Mouse (Mus musculus) urinary bladder, postnatal 10 days (tissue): Measurements from ENCODE around the gene Synrg.

Experiments
- DNase-seq: peaks from one replicate; pipeline ENCODE4 v3.0.0; 2022; ENCODE audit warnings: low spot score

Gene Synrg

DNA sequence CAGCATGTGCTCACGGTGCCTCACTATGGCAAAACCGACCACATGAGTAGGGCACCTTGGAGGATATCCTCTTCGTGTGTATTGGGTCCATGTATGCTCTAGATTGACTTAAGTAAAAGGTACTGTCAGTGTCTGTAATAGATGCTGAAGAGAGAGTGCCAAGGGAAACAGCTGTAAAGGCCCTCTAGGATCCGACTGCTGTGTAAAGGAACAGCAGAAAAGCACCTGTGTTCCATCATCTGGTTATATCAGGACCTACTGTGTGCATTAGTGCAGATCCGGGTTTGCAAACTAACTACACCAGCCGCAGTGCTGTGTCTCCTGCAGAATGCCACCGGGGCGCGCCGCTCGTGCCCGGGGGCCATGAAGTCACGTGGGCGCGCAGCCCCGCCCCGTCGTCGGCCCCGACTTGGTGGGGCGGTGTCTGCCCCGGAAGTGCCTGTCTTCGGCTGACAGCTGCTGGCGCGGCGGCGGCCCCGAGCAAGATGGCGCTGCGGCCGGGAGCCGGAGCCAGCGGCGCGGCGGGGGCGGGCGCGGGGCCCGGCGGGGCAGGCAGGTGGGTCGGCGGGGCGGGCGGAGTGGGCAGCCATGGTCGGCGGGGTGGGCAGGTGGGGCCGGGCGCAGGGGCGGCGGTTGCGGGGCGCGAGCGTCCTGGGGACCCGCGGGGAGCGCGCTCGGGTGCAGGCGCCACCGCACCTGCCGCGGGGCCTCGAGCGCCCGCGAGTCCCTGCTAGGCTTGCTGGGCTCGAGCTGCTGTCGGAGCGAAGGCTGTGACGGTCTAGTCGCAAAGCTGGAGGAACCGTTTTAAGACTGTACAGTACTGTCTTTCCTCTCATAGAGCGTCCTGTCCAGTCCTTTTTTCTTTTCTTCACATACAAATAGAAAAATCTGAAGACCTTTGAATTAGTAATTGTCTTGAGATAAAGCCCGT lies at the start of gene Synrg:
TSS of gene Synrg (plus strand) at position 438 of the 931 bp plus-strand sequence.
- peak; percentile 28 for DNase-seq

- DNase-seq, result no peak
Measured at GRCm38 (mm10) chr11:83914501-83914900, 49.7 kb upstream of the Synrg start.

- DNase-seq, result no peak
Measured at GRCm38 (mm10) chr11:83922600-83922999, 41.6 kb upstream of the Synrg start.

DNA sequence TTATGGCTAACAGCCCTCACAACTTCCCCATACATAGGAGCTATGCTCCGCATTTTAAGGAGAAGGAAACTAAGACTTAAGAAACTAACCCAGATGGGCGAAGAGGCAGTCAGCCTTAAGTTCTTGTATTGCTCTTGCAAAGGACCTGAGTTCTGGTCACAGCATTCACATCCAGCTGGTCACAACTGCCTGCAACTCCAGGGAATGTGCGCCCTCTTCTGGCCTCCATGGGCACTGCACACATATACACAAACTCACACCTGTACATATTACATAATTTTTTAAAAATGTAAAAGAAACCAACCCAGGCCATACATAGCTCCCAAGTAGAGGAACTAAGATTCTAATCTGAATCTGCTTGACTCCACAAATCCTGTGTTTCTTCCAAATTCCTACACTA lies 37.1 kb upstream of the Synrg start:
- no peak for DNase-seq

- DNase-seq, result no peak
Measured at GRCm38 (mm10) chr11:83932506-83933106, 31.6 kb upstream of the Synrg start.

GRCm38 (mm10) chr11:83933376-83933775 lies 30.9 kb upstream of the Synrg start:
- no peak for DNase-seq

GRCm38 (mm10) chr11:83935986-83936665 lies 28.1 kb upstream of the Synrg start:
- peak; percentile 28 for DNase-seq

DNA sequence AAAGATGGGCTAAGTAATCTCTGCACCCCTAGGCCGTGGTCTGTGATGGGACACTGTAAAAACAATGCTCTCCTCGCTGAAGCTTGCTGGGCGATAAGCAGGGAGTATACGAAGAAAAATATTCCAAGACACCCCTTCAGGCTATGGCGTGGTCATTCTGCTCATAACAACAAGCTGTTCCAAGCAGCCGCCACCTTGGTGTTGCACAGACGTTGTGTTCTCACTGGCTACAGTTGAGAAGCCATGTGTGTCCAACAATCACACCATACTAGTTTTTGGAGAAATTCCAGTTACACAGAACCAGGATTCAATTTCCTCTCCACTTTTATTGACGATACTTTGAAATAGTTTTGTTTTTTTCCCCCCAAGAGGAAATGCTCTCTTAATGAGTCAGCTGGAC lies 25.7 kb upstream of the Synrg start:
- DNase-seq, result no peak

DNA sequence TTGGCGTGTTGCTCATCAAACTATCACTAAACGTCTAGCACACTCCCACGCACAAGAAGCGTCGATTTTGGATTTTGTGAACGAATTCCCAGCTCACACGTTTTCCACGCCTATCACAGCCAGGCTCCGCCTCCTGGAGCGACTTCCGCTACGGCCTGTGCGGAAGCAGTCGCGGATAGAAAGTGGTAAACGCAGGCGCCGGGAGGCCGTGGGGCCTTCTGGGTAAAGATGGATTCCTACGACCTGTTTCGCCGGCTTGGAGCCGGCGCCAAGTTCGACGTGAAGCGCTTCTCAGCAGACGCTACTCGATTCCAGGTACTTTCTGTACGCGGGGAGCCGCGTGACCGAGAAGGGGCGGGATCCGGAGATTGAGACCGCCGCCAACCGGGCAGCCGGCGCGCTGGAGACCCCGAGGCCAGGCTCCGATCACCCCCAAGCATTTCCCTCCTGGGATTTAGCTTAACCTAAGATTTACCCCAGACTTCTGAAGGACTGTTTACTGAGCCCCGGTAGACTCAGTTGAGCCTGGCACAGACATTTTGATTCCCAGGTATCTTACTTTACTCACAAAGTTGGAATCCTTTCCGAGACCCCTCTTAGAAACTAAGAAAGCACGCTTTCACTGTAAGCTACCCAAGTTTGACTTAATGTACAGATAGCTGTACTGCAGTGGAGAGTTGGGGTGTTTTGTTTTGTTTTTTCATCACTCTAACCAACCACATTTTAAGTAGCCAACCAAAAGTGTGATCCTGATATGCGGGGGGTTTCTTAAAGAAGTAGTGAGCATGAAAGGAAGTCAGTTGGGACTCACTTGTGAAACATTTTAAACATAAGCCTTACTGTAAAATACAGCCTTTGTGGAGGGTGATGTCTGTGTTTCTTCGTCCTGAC lies 22.0 kb upstream of the Synrg start, which contains the start of gene Ddx52:
TSS of gene Ddx52 (plus strand) at position 113 of the 891 bp plus-strand sequence.
- DNase-seq, result peak; percentile 43

DNA sequence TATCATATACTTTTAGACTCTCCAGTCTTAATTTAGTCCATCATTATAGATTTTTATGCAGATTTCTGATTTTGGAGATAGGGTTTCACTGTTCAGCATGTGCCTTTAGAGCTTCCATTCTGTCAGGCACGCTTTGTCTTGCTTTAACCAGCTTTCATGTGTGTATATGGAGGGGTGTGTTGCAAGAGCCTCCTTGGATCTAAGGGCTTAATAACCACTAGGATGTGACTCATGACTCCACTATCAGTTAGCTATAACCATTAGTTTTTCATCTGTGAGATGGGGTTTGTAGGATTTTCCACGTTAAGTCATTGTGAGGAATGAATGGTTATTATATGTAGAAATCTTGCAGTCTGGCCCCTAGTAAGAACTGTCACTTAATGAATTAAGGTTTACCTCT lies 7.4 kb upstream of the Synrg start:
- no peak for DNase-seq

DNA sequence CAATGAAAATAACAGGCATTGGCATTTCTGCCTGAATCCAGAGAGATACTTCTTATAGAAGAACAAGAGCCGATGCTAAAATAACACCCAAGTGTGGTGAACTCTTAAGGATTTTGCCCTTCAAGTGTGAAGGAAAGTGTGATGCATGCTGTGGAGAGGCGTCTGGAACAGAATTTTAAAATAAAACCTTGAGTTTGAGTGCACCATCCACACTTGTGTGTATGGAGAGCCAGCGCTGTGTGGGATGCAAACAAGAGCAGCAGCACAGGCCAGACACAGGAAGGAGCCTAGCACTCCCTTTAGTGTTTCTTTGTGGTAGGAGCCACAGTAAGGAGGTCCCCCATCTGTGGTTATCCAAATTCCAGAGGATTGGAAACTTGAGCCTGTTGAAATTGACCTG lies 2.2 kb upstream of the Synrg start:
- no peak for DNase-seq

DNA sequence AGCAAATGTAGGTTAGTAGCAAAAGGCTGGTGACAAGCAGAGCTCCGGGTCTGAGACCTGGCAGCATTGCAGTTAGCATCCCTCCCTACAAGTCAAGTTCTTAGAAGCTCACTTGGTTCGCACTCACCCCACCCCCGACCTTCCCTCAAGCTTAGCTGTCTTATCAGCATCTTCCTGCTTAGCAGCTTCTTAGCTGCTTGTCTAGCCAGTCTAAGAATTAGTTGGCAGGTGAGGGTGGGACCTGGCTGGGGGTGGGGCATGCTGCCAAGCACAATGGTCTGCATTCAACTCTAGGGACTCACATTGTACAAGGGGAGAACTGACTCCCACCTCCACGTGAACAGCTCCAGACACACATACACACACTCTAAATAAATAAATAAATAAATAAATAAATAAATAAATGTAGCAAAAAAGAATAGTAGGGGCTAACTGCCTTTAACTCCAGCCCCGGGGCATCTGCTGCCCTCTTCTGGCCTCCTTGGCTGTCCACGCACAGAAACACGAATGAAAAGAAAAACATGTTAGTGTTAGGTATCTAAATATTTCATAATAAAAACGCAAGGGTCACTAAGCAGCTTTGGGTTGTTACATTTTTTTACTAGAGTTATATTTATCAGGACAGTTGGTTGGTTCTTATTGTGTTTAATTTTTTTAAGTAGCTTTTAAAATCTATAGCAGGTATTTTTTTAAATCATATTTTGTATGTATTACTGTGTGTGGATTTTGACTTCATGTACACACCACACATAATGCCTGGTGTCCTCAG lies 3.4 kb downstream of the Synrg start:
- no peak for DNase-seq

DNA sequence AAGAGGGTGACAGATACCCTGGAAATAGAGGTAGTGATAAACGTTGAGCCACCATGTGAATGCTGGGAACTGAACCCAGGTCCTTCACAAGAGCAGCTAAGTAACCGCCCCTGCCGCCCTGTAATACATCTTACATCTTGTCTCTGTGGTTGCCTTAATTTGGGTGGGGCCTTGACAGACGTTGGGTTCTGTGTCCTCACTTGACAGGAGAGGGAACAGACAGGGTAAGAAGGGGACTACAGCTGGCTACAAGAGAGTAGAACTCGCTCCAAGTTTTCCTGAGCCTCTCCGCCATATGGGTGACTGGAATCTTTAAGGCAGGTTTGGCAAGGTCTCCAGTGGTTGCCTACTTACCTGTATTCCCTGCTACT lies 4.0 kb downstream of the Synrg start:
- DNase-seq, result no peak

GRCm38 (mm10) chr11:83969040-83969439 lies 4.8 kb downstream of the Synrg start:
- no peak for DNase-seq

- no peak for DNase-seq
Measured at GRCm38 (mm10) chr11:83974561-83975346, 10.5 kb downstream of the Synrg start.

GRCm38 (mm10) chr11:83975488-83975887 lies 11.3 kb downstream of the Synrg start:
- no peak for DNase-seq

DNA sequence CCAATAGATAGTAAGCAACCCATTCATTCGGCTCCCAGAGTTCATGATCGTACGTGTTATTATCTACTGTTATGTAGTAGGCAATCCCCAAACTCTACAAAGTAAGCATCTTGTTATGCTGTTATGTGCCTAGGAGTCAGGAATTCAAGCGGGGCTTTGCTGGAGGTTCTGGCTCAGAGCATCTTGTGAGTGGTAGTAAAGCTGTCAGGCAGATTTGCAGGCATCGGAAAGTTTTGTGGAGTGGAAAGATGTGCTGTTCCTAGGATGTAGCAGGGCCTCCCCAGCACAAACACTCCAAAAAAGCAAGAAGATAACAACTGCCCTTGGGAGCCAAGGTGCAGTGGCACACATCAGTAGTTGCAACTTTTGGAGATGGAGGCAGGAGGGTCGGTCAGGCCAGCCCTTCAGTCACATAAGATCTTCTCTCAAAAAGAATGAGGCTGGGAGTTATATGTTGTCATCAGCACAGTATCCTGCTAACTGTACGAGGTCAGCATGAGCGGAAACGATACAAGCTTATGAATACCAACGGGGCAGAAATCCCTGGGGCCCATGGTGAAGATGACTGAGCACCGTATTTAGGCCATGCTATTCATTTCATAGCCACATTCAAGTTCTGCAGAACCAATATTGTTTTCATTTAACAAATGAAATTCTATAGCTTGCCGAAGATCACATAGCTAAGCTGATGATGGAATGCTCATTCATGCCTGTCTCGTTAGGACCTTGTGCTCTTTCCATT lies 12.2 kb downstream of the Synrg start:
- DNase-seq, result no peak

DNA sequence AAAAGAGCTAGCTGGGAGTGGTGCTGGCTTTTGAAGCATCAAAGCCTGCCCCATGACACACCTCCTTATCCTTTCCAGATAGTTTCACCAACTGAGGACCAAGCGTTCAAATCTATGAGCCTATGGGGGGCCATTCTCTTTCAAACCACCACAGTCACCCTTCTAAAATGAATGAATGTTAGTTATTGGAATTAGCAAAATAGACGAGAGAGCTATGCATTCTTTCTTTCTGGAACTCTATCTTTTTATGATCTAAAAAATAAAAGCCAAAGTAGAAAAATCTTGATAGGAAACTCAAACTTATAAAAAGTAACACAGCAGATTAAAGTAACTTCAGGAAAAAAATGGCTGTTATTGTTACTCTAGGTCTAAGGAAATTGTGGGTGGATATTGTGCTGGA lies 13.6 kb downstream of the Synrg start:
- DNase-seq, result no peak

DNA sequence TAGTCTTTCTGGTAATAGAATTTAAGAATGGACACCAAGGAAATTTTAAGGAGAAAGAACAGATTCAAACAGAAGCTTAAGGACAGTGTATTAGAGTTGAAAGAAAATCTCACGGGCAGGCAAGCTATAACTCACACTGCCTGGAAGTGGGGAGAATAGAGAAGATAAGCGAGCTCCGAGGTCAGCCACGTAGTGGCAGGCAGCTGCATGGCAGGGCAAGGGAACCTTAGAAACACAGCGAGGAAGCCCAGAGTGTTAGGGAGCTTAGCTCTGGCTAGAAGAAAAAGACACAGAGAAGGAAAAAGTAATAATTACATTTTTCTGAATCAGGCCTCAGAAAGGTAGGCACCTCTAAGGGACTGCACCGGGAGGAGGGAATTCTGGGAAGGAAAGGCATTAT lies 15.8 kb downstream of the Synrg start:
- no peak for DNase-seq

- no peak for DNase-seq
Measured at GRCm38 (mm10) chr11:83981338-83981737, 17.1 kb downstream of the Synrg start.
